Mouse (Mus musculus) intestine, postnatal 0 days (tissue): ENCODE measurements at regions not wholly inside any gene's neighbourhood (a gene's known extent, or its start where the extent isn't known, plus 50 kb on each side); places are given as distances from the start of the nearest gene placed in this dataset.

Experiments
- ATAC-seq: fragments of 200-750 bp; cut with Nextera tagmentation; 2 replicates; pipeline ENCODE4 v1.8.0; 2017; ENCODE audit warnings: mild to moderate bottlenecking, moderate TSS enrichment, moderate library complexity
- H3K27ac ChIP-seq: fragments of 300-500 bp; sonication (generic); 2 replicates; pipeline ENCODE4 v1.5.1; 2014; ENCODE audit warnings: mild to moderate bottlenecking, low read depth, low read length, moderate library complexity
- H3K27me3 ChIP-seq: fragments of 300-500 bp; sonication (generic); replicated peaks from 2 replicates; pipeline ENCODE4 v1.6.1; 2014; ENCODE audit warnings: low read length, mixed read lengths; ENCODE audit not compliant: control insufficient read depth, insufficient read depth
- H3K36me3 ChIP-seq: fragments of 300-500 bp; sonication (generic); 2 replicates; pipeline ENCODE4 v1.6.1; 2014; ENCODE audit warnings: mild to moderate bottlenecking, moderate library complexity; ENCODE audit not compliant: control insufficient read depth, insufficient read depth
- H3K4me1 ChIP-seq: fragments of 300-500 bp; sonication (generic); replicated peaks from 2 replicates; pipeline ENCODE4 v1.6.1; 2014; ENCODE audit warnings: antibody characterized with exemption, low read length, mixed read lengths; ENCODE audit not compliant: control insufficient read depth, insufficient read depth
- H3K4me2 ChIP-seq: fragments of 300-500 bp; sonication (generic); replicated peaks from 2 replicates; pipeline ENCODE4 v1.6.1; 2014; ENCODE audit warnings: low read depth, mild to moderate bottlenecking, moderate library complexity
- H3K4me3 ChIP-seq: fragments of 300-500 bp; sonication (generic); 2 replicates; pipeline ENCODE4 v1.5.1; 2014; ENCODE audit warnings: low read depth, low read length
- H3K9ac ChIP-seq: fragments of 300-500 bp; sonication (generic); 2 replicates; pipeline ENCODE4 v1.6.1; 2014; ENCODE audit warnings: mild to moderate bottlenecking, low read depth, low read length
- H3K9me3 ChIP-seq: fragments of 300-500 bp; sonication (generic); 2 replicates; pipeline ENCODE4 v1.6.1; 2016; ENCODE audit warnings: mixed run types; ENCODE audit not compliant: control insufficient read depth
- CTCF ChIP-seq: sonication (generic); IDR thresholded peaks from 2 replicates; pipeline ENCODE4 v1.5.1; 2016; ENCODE audit warnings: low read depth, mild to moderate bottlenecking, control low read depth, antibody characterized with exemption, moderate library complexity
- WGBS: fragments of 180-500 bp; shearing (Covaris S2); extraction: QIAGEN DNeasy Blood & Tissue Kit; methylation state at CpG from one replicate; pipeline ENCODE4 v1.1.7; 2014; 5-methylcytosine and 5-hydroxymethylcytosine counted together

DNA sequence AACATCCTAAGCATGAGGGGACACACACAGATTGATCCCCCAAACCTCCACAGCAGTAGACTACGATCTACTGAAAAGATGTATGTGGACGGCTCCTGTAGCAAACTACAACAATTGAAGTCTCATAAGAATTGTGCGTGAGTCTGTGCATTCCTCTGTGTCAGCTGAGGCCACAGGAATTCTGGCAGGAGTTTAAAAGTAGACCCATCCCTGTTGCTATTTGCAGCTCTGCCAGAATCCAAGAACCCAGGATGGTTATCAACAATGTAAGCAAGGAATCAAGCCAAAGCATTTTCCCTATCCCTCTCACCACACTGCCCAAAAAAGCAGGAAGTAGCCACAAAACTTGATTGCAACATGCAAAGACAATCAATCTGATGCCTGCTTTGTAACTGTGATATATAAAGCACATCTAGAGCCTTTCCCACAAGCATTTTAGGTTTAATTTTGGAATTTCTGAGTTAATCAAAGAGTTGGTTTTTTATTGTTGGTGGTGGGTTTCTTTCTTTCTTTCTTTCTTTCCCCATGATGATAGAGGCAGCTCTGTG lies 256.3 kb upstream of the Tbl1xr1 start:
- Histone ChIP-seq H3K27me3 (no peaks in the 10 kb centered on the region), H3K4me3 (no peak overlapping the region), H3K4me1 (no peaks in the 10 kb centered on the region), H3K4me2 (no peak overlapping the region), H3K36me3 (no peaks in the 10 kb centered on the region), H3K27ac (no peak overlapping the region), H3K9me3 (no peaks in the 10 kb centered on the region), H3K9ac (no peak overlapping the region)
- ATAC-seq: no peak
- 56% methylated on average over 3 of the region's 3 CpGs for WGBS
- TF ChIP-seq CTCF: no peak

GRCm38 (mm10) chr3:21822675-21823074 lies 253.8 kb upstream of the Tbl1xr1 start:
- Histone ChIP-seq H3K4me2 (no peak overlapping the region), H3K27ac (no peak overlapping the region), H3K9me3 (no peaks in the 10 kb centered on the region), H3K36me3 (no peaks in the 10 kb centered on the region), H3K9ac (no peak overlapping the region), H3K4me1 (no peaks in the 10 kb centered on the region), H3K4me3 (no peak overlapping the region), H3K27me3 (no peaks in the 10 kb centered on the region)
- WGBS: 76% methylated on average over 4 of the region's 4 CpGs
- ATAC-seq: no peak
- no peak for TF ChIP-seq CTCF

DNA sequence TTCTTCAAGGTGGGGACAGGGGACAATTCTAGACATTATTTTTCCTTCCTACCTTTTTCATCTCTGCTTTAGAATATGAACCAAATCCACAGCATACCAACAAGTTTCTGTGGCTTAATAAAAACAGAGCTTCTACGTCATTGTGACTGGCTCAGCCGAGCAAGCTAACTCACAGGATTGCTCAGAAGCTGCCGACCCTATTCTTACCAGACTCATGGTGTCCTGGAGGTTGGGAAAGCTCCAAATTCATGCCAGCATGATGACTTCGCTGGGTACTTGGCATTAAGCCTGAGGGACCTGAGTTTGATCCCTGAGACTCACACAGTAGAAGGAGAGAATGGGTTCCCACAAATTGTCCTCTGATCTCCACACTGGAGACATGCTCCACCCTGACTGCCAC lies 253.1 kb upstream of the Tbl1xr1 start:
- H3K9ac ChIP-seq: no peak overlapping the region
- no peaks in the 10 kb centered on the region for H3K27me3 ChIP-seq
- H3K36me3 ChIP-seq: no peaks in the 10 kb centered on the region
- H3K4me1 ChIP-seq: no peaks in the 10 kb centered on the region
- no peak overlapping the region for H3K4me3 ChIP-seq
- 85% methylated on average over 4 of the region's 4 CpGs for WGBS
- H3K27ac ChIP-seq: no peak overlapping the region
- no peak overlapping the region for H3K4me2 ChIP-seq
- TF ChIP-seq CTCF: no peak
- no peaks in the 10 kb centered on the region for H3K9me3 ChIP-seq
- no peak for ATAC-seq

DNA sequence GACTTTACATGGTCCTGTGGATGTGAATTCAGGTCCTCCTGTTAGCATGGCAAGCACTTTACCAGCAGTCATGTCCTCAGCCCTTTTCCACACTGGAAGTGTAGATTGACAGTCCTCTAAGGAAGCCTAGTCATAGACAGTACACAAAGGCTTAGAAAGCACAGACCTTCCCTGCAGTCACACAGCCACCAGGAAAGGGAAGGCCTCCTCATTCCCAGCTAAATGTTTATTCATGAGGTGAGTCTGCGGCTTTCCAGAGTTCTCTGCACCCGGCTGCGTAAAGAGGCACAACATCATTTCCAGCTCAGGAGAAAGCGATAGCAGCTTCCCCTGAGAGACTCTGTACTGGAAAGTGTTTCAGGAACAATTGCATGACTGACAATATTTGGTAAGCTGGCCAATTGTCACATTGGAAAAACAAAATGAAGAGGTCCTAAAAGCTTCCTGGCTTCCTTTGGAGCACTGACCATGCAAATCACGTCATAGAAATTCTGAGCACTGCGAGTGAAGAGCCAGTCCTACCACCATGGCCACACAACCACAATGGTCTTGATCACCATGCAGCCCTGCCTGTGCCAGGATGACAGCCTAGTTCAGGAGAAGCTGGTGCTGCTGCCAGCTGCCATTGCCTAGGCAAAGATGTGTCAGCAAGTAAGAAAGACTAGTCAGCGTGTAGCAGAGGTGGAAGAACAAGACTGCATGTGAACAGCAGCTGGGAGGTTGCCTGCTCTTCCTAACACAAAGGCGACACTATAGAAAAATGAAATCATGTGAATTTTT lies 252.2 kb upstream of the Tbl1xr1 start:
- TF ChIP-seq CTCF: no peak
- Histone ChIP-seq H3K9me3 (no peaks in the 10 kb centered on the region), H3K36me3 (no peaks in the 10 kb centered on the region), H3K4me3 (no peak overlapping the region), H3K9ac (no peak overlapping the region), H3K27ac (no peak overlapping the region), H3K4me1 (no peaks in the 10 kb centered on the region), H3K4me2 (no peak overlapping the region), H3K27me3 (no peaks in the 10 kb centered on the region)
- 67% methylated on average over 8 of the region's 8 CpGs for WGBS
- no peak for ATAC-seq

DNA sequence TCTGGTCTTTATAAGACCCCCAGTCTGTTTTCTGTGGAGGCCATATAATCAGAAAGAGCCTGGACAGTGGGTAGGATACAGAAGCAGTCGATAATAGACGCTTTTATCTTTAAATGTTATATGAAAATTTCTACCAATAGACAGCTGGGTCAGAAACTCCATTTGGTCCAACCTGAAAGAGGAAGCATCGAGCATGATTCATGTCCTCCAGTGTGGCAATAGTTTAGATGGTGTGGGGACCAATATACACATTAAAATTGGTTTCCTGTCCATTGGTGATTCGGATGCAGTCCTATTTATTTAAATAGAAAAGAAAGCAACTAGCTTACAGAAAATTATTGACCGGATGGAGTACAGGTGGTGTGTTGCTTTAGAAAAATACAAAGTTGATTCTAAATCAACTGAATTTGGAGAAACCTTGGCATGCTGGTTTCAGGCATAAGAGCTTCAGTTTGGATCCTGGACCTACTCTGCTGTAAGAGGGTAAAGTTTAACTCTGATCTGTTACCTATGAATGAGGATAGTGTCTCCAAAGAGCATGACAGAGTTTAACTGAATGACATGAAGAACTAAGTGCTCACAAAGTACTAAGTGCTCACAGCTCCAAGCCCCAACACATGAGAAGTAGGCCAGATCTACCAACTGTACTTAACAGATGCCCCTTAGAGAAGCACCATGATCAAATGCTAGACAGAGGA lies 251.4 kb upstream of the Tbl1xr1 start:
- no peaks in the 10 kb centered on the region for H3K27me3 ChIP-seq
- no peak overlapping the region for H3K27ac ChIP-seq
- H3K4me1 ChIP-seq: no peaks in the 10 kb centered on the region
- no peak for TF ChIP-seq CTCF
- H3K4me3 ChIP-seq: no peak overlapping the region
- H3K9ac ChIP-seq: no peak overlapping the region
- no peak overlapping the region for H3K4me2 ChIP-seq
- no peak for ATAC-seq
- no peaks in the 10 kb centered on the region for H3K36me3 ChIP-seq
- H3K9me3 ChIP-seq: no peaks in the 10 kb centered on the region
- 86% methylated on average over 5 of the region's 5 CpGs for WGBS

DNA sequence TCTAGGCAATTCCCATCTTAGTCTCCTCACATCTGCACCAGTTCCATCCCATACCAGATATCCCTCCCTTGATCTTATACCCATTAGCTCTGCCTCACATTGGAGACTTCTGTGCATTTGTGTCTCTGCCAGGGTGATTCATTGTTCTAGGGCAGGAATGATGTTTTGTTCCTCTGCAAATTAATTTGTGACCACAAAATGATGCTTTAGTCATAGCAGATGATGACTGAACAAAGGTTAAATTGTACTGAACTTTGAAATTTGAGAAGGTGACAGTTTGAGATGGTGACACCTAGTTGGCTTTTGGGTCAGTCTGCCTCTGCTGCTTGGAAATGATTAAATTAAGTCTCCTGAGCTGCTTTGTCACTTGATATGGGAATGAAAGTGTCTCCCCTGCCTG lies 248.8 kb upstream of the Tbl1xr1 start:
- no peaks in the 10 kb centered on the region for H3K36me3 ChIP-seq
- H3K9me3 ChIP-seq: no peaks in the 10 kb centered on the region
- ATAC-seq: no peak
- no peak overlapping the region for H3K27ac ChIP-seq
- no peak overlapping the region for H3K9ac ChIP-seq
- H3K4me2 ChIP-seq: no peak overlapping the region
- no peaks in the 10 kb centered on the region for H3K27me3 ChIP-seq
- no peak overlapping the region for H3K4me3 ChIP-seq
- H3K4me1 ChIP-seq: no peaks in the 10 kb centered on the region
- TF ChIP-seq CTCF: no peak
